Mouse (Mus musculus) myocyte (in vitro differentiated cells): ENCODE measurements around the gene Cyp3a57.
"Not testable (repeated sequence)": the region's sequence is repeated elsewhere in the genome, so short reads cannot be mapped to it uniquely, and the experiment has no call there.

ENCODE experiments used
- POLR2AphosphoS2 ChIP-seq: IDR thresholded peaks from one replicate; pipeline ENCODE4 v1.6.1; 2011; ENCODE audit warnings: low read depth, control low read depth; ENCODE audit not compliant: insufficient read length
- TCF12 ChIP-seq: IDR thresholded peaks from one replicate; pipeline ENCODE4 v1.6.1; 2011; ENCODE audit warnings: mild to moderate bottlenecking, control low read depth; ENCODE audit not compliant: poor library complexity, insufficient read depth, severe bottlenecking
- USF1 ChIP-seq: IDR thresholded peaks from one replicate; pipeline ENCODE4 v1.6.1; 2011; ENCODE audit warnings: low read depth, mild to moderate bottlenecking, control low read depth, moderate library complexity

DNA sequence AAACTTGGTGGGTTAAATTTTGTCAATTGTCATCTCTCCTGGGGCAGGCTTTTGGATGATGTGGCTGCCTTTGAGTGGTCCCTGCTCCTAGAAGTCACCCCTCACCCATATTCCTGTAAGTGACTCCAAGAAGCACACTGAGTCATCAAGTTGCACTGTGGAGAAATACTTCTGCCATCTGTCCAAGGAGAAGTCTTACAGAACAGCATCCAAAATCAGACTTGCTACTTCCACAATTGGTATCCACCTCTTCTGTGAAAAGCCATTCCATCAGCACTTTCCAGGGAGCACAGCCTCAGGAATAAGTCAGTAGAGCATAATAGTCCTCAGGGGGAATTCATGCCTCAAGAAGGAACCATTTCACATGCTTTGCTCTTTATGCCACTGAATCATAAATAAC lies 6.3 kb upstream of the Cyp3a57 start:
- not testable (repeated sequence) for TF ChIP-seq TCF12, POLR2AphosphoS2, USF1
